Mouse (Mus musculus): ENCODE measurements around the gene Katnb1. TPM values are rescaled to one million over a fixed set of nuclear protein-coding genes. Genes with fewer than 3 reads are reported as not detected.

The Katnb1 gene
- total RNA-seq, 2 experiments from 2014 or later = 6.3 to 25.9 TPM

DNA sequence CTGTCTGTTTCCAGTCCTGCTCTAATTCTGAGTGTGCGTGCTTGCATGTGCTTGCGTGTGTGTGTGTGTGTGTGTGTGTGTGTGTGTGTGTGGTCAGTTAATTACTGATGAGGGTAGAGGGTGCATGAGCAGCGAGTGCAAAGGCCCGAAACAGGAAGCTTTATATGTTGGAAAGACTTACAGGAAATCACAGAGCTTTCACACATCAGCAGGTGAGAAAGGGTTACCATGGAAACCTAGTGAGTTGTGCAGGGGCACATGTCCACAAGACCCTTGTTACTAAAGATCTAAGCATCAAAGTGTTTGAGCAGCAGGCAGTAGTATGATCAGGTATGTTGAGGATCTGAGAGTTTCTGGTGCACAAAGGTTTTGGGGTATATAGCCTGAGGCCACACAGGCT is 3.3 kb downstream of the Katnb1 start:
- no peak for ATAC-seq (replicated peaks; ENCODE audit: poor library complexity)

DNA sequence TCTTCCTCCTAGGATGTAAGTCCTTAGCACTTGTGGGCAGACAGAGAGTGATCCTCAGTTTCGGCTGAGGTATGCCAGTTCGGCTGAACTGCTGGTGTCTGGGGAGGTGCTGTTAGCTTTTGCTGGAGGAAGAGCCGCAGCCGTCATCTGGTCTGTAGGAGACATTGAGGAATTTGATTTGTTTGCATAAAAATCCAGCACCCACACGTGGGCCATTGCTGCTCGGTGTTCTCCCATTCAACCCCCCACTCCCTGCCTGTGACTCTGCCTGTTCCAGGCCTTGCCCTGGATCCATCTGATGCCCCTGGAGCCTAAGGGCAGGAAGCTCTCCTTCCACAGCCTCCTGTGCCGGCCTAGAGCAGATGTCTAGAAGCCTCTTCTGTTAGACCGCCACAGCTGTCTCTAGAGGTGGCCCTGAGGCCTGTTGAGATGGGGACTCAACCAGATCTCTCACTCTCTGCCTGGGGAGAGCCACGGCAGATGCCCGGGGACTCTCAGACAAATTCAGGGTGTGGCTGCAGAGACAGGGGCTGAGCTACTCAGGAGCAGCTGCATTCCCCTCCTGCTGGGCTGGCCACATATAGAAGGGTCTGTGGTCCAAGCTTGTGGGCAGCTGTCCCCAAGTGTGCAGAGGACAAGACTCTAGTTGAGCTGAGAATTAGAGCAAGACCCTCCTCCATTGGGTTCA is 3.9 kb downstream of the Katnb1 start:
- no peak for ATAC-seq (replicated peaks; ENCODE audit: poor library complexity)

DNA sequence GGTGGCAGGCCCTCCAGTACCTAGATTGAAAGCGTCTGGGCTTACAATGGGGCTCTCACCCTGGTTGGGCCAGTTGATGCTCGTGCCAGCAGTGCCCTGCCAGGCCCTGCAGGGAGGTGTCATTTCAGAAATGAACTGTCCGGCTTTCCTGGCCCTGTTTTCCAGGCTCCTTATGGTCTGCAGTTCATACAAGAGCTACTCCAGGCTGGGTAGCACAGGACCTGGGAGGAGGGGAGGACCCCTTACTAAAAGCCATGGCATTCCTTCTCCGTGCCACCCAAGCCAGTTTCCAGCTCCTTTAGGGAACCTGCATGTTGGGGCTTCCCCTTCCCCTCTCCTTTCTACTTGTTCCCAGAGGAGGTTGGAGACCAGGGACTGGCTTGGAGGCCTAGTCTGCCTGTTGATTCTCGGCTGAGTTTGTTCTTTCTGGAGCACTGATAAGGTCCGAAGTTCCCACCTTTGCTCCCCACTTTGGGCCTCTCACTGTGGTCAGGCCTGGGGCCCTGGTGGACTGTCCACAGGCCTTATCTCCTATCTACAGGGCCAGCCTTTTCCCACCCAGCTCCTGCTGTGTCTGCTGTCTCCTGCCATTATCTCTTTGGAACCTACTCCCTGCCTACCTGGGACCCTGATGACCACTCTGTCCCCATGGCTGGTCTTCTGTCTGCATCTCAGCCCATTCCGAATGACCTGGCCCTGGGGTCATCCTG is 4.6 kb downstream of the Katnb1 start:
- no peak for ATAC-seq (replicated peaks; ENCODE audit: poor library complexity)

DNA sequence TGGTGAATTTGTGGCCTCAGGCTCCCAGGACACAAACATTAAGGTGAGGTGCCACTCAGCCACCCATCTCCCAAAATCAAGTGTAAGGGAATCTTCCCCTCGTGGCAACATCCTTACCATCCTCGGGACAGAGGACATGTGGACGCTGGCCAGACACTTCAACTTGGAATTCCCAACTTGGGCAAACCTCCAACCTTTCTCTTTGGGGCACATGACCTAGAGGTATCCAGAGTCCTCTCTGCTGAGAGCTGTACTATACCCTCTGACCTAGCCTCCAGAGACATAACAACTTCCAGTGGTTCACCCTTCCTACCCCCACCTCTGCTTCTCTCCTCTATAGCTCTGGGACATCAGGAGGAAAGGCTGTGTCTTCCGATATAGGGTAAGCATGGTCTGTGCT is 12.6 kb downstream of the Katnb1 start:
- no peak for ATAC-seq (replicated peaks; ENCODE audit: poor library complexity)

DNA sequence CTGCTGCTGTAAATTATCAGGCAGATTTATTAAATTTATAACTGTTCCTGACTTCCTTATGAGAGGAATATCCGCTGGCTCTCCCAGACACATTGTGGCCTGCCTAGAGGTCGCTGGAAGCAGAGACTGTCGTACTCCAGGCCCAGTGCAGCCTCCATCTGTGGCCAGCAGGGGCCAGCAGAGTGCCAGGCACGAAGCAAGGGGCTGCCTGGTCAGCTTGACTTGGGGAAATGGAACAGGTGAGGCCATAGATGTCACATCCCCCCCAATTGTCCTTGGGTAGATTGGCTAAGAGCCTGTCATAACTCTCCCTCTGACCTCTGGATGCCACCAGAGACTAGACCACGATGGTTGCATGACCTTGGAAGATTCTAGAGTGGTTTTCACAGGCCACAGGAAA is 18.0 kb downstream of the Katnb1 start:
- peak; percentile 90 for ATAC-seq (replicated peaks; ENCODE audit: poor library complexity)

DNA sequence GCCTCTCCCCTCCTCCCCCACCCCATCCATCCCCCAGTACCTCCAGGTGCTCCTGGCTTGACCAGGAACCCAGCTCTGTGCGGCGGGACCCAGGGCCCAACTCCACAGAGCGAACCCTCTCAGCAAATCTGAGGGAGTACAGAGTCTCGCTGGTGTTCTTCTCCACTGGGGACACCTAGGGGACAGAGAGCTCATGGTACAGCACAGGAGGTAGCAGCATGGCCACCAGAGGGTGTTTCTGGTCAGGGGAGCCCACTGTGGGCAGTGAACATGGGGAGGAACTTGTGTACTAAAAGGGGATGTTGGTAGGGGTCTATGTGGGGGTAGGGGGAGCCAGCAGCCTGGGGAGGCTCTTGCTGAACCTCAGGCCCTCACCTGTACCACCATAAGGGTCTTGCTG is 21.0 kb downstream of the Katnb1 start:
- peak; percentile 37; the same call in 1 of the 2 replicates for ATAC-seq (replicated peaks; ENCODE audit: poor library complexity)

DNA sequence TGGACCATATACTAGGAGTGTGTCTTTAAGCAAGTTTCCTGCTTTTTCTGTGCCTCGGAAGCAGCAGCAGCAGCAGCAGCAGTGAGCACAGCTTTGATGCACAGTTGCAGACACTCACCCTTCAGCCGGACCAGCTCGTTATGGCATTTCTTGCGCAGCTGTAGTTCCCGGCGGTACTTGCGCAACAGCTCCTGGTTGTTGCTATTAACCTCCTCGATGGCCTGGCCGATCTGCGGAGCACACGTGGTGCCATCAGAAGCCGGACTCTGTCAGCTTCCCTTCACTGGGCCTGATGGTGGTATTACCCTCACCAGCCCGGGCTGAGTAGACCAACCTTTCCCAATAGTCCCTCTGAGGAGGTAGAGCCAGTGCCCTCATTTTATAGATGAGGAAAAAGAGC is 26.3 kb downstream of the Katnb1 start:
- peak; percentile 76 for ATAC-seq (replicated peaks; ENCODE audit: poor library complexity)

DNA sequence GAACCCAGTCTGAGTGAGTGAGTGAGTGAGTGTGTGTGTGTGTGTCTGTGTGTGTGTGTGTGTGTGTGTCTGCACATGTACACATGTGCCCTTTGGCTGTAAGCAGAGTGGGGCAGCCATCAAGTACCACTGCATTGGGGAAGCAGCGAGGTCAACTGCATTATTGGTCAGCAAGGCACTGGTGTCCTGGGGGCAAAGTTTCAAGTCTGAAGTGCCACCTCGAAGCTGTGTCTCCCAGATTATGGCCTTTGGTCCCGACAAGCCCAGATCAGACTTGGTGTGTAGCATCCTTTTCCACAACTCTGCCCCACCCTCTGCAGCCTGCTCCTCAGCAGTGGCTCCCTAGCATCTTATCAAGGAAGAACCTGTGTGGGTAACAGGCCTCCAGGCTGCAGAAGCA is 31.6 kb downstream of the Katnb1 start:
- ATAC-seq (replicated peaks; ENCODE audit: poor library complexity) = no peak

DNA sequence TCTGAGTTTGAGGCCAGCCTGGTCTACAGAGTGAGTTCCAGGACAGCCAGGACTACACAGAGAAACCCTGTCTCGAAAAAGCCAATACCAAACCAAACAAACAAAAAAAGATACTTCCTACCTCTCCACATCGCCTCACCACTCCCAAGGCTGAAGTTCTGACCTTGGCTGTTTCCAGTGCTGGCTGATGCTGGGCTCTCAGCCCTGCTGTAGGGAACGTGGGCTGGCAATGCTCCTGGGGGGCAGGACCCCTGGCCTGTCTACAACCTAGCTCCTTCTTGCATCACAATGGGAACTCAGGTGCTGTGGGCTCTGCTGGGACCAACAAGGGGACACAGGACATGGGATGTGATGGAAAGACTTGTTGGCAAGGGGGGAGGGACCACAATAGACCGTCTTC is 32.1 kb downstream of the Katnb1 start:
- no peak for ATAC-seq (replicated peaks; ENCODE audit: poor library complexity)

DNA sequence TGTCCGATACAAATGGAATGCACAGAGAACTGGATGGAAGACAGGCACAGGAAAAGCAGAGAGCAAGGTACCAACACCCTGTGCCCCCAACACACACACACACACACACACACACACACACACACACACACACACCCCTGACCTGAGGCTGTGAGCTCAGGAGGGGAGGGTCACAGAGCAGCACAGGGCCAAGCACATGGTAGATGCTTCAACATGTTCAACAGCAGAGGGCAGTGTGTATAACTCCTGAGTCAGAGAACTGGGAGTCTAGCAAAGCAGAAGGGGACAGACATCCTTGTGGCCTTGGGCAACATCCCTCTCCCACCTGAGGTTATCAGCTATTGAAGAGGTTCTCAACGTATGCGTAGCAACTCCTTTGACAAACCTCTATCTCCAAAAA is 32.8 kb downstream of the Katnb1 start:
- ATAC-seq (replicated peaks; ENCODE audit: poor library complexity) = peak; percentile 98

DNA sequence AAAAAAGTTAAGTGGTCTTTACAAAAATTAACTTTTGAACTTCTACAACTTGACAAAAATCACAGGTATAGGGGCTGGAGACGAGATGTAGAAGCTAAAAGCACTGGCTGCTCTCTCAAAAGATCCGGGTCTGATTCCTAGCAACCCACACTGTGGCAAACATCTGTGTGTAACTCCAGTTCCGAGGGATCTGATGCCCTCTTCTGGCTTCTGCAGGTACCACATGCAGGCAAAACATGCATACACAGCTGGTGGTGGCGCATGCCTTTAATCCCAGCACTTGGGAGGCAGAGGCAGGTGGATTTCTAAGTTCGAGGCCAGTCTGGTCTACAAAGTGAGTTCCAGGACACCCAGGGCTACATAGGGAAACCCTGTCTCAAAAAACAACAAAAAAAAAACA is 42.5 kb downstream of the Katnb1 start:
- ATAC-seq (replicated peaks; ENCODE audit: poor library complexity) = no peak

DNA sequence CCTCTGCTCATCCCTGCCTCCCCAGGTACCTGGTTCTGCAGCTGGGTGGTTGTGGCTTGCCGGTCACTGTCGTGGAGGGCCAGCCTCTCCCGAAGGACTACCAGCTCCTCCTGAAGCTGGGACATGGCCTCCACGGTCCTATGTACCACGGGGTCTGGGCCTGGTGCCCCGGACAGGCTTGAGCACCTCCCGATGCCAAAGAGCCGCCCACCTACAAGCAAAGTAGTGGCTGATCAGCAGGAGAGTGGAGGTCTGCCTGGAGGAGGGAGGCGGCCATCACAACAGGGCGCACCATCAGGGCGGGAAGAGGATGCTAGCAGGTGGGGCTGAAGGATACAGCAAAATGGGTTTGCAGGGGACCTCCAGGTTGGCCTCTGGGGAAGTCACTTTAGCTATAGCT is 45.5 kb downstream of the Katnb1 start:
- no peak for ATAC-seq (replicated peaks; ENCODE audit: poor library complexity)

DNA sequence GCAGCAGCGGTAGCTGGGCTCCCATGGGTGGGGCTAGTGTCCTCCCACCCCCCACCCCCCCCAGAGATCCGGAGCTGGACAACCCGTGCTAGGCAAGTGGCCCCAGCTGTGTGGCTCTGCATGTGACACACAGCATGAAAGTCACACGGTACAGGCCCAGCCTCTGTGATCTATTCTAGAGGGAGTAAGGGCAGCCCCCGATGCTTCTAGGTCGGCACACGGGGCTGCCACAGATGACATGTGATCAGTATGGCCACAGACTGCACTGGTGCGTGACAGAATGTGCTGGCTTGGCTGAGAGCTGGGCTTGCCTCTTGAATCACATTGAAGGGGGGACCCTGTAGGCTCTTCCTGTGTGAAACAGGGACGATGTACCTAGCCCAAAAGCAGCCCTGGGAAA is 46.7 kb downstream of the Katnb1 start:
- ATAC-seq (replicated peaks; ENCODE audit: poor library complexity) = no peak

DNA sequence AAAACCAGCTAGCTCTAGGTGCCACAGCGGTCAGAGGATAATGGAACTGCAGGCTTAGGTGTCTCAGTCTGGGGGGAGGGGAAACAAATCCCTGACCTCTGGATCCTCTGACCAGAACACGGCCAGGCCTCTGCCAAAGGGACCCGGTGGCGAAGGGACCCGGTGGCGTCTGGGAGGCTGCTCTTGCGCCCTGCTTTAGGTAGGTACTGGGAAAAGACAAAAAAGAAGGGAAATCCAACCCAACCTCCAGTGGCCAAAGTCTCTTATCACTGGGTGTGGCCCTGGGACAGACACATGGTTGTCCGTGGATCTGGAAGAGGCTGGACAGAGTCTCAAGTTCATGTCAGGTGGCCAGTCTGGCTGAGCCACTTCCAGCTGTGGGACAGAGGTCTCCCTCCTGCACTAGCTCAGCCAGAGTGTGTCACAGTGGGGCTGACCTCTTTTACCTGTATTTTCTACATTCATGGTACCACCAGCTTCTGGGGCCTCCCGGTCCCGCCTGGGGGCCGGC is 47.8 kb downstream of the Katnb1 start:
- ATAC-seq (replicated peaks; ENCODE audit: poor library complexity) = no peak

DNA sequence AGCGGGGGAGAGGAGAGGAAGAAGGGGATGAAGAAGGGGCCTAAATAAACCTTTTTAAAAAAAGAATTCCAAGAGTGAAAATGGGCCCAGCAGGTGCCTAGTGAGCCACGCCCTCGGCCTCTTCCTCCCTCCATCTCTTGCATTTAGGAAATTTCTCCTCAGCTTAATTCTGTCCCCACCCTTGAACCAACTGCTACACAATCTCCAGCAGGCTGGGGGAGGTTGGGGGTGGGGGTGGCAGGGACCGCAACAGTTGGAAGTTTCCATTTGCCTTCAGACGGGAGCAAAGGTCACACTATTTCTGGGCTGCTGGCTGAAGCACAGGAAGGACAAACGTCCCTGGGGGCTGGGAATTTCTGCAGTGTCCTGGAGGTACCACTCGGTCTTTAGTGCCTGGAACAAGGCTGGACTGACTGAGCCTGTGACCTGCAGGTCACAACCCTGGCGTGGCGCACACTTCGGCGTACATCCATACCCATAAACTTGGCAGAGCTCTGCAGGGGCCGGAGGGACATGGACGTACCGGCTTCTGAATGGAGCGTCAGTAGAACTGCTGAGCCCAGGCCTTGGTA is 50.1 kb downstream of the Katnb1 start:
- no peak for ATAC-seq (replicated peaks; ENCODE audit: poor library complexity)

DNA sequence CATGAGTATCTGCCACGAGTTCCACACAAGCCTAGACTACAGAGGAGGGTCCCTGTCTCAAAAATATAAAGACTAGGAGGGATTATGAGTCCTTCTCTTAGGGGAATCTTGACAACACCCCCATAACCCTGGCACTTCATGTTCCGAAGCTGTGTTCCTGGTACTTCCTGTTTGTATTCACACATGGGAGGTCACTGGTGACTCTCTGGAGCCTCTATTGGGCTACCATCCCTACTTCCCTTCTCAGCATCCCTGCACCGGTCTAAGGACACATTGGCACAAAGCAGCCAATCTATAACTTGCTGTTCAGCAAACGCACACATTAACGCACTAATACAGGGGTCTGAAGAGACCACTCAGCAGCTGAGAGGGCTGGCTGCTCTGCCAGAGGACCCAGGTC is 51.0 kb downstream of the Katnb1 start:
- ATAC-seq (replicated peaks; ENCODE audit: poor library complexity) = no peak

DNA sequence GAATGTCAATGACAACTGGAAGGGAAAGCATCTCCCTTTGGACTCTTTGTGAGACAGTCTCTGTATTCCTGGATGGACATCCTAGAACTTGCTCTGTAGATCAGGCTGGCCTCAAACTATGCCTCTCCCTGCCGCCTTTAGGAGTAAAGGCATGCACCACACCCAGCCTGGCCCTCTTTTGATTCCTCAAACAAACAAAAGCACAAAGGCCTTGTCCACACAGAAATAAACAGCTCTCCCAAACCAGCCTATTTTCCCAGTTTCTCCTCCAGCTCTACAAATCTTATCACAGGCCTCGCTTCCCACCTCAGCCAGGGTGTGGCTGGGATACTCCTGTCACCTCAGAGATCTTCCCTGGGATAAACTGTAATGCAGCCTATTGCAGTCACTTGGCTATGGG is 53.2 kb downstream of the Katnb1 start:
- no peak for ATAC-seq (replicated peaks; ENCODE audit: poor library complexity)

DNA sequence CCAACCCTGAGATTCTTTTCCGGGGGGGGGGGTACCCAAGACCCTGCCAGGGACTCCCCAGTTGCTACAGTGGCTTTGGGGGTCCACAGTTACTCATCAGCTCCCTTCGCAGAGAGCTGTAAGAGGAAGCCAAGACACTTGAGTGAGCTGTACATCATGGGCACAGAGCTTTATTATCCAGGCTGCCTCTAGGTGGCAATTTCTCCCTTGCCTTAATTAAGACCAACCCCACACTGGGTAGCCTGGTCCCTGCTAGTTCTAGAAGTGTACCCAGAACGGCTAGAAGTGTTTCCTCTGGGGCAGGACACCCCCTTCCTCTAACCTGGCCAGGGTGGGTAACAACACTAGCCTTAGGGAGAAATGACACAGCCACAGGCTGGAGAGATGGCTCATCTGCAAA is 54.3 kb downstream of the Katnb1 start:
- ATAC-seq (replicated peaks; ENCODE audit: poor library complexity) = peak; percentile 59; the same call in 1 of the 2 replicates

DNA sequence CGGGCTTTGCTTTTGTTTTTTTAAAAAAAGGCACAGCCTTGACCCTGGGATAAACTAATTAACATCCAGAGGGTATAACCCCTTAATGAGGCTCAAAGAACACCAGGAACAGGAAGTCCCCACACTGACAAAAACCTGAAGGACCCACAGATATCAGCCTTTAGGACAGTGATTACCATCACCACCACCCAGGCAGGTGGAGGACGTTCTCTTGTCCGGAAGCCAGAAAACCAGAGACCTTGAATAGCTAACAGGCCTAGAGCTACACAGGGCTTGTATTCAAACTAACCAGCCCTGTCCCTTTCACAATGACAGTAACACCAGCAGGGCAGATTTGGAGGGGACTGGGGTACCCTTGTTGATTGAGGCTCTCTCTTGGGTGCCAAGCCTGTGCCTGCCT is 55.2 kb downstream of the Katnb1 start:
- no peak for ATAC-seq (replicated peaks; ENCODE audit: poor library complexity)

DNA sequence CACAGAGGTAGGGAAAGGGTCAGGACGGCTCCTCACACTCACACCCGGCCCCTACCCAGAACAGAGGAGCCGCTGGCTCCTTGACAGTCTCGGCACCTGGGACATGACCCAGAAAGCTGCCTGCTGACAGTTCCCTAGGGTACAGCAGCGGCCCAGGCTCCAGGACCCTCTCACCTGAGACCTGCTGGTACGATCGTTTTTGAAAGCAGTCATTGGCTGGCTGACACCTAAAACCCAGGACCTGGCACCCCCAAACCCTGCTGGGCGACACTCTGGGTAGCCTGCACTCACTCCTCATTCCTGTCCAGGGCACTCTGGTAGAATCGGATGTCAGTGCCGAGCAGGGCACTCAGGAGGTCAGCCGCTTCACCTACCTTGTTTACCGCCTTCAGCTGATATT is 56.2 kb downstream of the Katnb1 start:
- ATAC-seq (replicated peaks; ENCODE audit: poor library complexity) = no peak

DNA sequence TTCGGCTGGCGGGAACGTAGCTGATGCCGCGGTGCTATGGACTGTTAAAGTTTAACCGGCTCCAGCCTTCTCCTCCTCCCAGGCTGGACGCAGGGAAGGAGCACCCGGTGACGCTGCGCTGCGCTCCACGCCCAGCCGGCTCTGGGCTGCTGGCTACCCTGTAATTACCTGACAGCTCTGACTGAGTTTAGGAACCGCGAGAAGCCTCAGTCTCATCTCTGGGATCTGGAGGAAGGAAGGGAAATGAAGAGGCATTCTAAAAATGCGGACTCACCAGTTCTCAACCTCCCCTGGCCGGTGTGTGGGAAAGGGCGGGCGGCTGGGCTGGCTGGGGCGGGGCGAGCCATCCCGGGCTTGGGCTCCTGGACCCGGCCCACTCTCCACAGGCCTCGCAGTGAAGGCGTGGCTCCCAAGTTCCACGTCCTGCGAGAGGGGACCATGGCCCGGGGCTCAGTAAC is 56.7 kb downstream of the Katnb1 start:
- ATAC-seq (replicated peaks; ENCODE audit: poor library complexity) = no peak
